Mouse (Mus musculus) adrenal gland (tissue): ENCODE results near the gene Sez6.

Experiments
- intact Hi-C: fragments of 180-260 bp; cut with DNase I; formaldehyde crosslinking; loops from one replicate; pipeline ENCODE4 v1.15.1; 2025
- long read RNA-seq, 2 experiments: library from polyadenylated mRNA; unstranded; transcript quantifications; one replicate each; pipeline ENCODE4 v2.0.0; 2020; ENCODE audit warnings: borderline replicate concordance in 1 of 2; ENCODE audit not compliant: insufficient replicate concordance in 1 of 2

The Sez6 gene
- long read RNA-seq, experiment 1, result 0 reads
- long read RNA-seq, experiment 2, partial matches to known transcripts, result 2 of 2 reads
- long read RNA-seq, experiment 2, other reads (novel, unspliced or antisense), result 0 of 2 reads

DNA sequence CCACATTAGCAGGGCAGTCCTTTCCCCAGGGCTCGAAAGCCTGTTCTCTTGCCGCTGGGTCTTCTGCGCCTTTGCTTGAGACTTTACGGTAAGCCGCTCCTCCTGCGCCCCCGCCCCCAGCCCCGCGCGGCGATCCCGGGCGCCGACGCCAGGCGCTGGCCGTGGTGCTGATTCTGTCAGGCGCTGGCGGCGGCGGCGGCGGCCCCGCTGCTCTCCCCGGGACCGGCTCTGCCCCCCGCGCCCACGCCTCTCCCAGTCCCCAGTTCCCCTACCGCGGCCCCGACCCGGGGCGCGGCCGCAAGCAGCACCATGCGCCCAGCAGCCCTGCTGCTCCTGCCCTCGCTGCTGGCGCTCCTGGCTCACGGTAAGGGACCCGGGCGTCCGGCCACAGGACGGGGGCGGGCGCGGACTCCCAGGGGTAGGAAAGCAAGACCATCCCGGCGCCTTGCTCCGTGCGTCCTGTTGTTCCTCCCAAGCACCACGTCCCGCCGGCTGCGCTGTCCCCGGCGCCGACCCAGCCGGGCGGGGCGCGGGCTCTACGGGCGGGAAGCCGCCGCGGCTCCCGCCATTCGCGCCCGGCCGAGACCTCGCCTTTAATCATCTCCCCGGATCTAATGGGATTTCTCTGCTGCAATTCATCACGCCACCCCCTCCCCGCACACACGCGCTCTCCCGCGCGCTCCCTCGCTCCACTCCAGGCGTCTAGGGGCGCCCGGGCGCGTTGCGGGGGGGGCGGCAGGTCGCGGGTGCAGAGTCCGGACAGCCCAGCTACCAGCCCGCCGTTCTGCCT, at the start of gene Sez6:
Sez6 (plus strand) TSS at position 50 of the 790 bp plus-strand sequence.
- intact Hi-C loops, result loop anchor here (5.0 kb wide), 1 partner anchor 34 kb away; no protein-coding TSS in a partner anchor

- intact Hi-C loops, result no loop called here
Observed at GRCm38 (mm10) chr11:77884524-77885245, 45.9 kb upstream of the Sez6 start.

- intact Hi-C loops, result no loop called here
Observed at GRCm38 (mm10) chr11:77885246-77885575, 45.4 kb upstream of the Sez6 start.

GRCm38 (mm10) chr11:77887373-77887960, 43.1 kb upstream of the Sez6 start:
- intact Hi-C loops, result no loop called here

GRCm38 (mm10) chr11:77888846-77889245, 41.8 kb upstream of the Sez6 start:
- intact Hi-C loops, result no loop called here

- intact Hi-C loops, result no loop called here
Observed at GRCm38 (mm10) chr11:77889484-77889883, 41.1 kb upstream of the Sez6 start.

GRCm38 (mm10) chr11:77890648-77891258, 39.8 kb upstream of the Sez6 start:
- intact Hi-C loops, result no loop called here

- intact Hi-C loops, result no loop called here
Observed at GRCm38 (mm10) chr11:77892883-77893282, 37.7 kb upstream of the Sez6 start.

- intact Hi-C loops, result no loop called here
Observed at GRCm38 (mm10) chr11:77893283-77893682, 37.3 kb upstream of the Sez6 start.

GRCm38 (mm10) chr11:77893787-77894718, 36.5 kb upstream of the Sez6 start, which contains the start of gene Pipox:
Pipox (minus strand) TSS chr11:77894096.
- intact Hi-C loops, result no loop called here

DNA sequence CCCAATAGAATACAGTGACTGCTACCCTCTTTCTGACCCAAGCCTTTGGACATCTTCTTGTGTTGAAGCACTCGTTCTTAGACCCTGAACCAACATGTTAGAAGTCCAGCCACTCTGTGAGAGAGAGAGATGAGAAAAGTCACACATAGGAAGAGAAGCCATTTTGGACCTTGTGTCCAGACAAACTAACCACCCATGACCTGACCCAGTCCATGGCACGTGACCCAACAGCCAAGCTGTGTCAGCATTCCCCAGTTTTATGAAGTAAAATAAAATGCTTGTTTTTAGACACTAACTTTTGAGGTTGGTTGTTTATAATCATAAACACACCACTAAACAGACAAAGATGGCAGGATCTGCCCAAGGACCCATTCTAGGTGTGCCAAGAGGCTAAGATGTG, 35.6 kb upstream of the Sez6 start:
- intact Hi-C loops, result loop anchor here (5.0 kb wide), 1 partner anchor 37 kb away; the partner anchor contains the start of gene Sez6

DNA sequence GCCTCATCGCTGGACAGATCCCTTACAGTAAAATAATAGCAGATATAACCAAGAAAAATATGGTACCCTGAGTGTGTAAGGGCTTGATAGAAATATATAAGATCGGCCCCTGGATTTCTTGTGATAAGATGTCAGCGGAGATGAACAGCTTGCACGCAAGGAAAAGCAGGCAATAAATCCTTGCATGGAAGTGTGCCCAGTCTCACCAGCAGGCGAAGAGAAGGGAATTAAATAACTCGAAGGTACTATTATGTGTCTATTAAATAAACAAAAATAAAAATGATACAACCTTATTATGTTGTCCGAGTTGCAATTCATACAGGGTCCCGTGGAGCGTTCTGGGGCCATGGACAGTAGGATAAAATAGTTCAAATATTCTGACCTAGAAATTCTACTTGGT, 34.6 kb upstream of the Sez6 start:
- intact Hi-C loops, result loop anchor here (5.0 kb wide), 1 partner anchor 36 kb away; the partner anchor contains the start of gene Sez6

DNA sequence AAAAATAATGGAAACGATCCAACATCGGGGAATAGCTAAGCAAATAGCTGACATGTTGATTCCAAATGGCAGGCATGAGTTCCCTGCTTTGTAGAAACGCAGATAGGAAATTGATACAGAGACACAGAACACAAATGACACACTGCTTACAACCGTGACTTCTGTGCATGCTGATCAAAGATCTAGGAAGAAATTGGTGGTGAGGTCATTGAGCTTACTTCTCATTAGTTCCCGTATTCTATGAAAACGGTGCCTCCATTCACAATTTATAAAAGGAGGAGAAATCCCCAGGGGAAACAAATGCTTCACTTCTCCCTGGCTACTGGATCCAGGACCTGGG, 34.1 kb upstream of the Sez6 start:
- intact Hi-C loops, result loop anchor here (5.0 kb wide), 1 partner anchor 36 kb away; the partner anchor contains the start of gene Sez6

DNA sequence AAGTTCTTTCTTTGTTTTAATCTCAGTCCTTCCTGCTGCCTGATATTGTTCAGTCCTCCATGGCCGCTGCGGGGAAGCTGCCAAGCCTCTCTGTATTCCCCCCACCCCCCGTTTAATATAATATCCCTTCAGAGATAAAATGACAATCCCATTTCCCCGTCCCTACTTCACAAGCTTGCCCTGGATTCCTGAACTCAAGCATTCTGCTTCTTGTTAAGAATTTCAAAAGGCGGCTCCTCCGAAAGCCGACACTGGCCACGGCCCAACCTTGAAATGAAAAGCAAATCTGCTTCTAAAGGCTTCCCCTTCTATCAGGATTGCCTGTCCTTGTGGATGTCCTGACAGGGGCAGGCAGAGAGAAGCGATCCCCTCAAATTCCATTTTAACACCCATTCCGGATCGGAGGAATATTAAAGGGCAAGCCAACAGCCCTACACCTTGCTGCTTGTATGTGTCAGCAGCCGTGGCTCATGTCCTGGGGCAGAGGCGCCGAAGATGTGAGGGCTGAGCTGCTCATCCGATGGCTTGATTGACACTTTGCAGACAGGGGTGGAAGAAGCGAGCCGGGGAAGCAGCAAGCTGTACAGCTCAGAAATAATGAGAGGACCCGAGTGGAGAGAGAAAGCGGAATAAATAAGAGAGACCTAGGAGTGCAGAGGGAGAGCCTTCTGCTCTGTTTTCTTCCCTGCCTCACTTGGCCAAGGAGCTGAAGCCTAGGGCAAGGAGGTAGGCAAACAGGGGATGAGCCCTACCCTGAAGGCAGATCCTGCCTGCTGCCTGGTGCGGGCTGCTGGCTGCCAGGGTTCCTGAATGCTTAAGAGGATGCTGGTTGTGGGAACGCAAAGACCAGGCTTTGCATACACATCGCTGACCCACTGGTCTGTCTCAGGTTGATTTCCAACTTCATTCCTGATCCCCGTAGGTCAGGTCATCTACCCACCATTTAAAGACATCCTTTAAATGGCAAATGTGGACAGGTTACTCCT, 33.5 kb upstream of the Sez6 start:
- intact Hi-C loops, result loop anchor here (5.0 kb wide), 1 partner anchor 35 kb away; the partner anchor contains the start of gene Sez6

DNA sequence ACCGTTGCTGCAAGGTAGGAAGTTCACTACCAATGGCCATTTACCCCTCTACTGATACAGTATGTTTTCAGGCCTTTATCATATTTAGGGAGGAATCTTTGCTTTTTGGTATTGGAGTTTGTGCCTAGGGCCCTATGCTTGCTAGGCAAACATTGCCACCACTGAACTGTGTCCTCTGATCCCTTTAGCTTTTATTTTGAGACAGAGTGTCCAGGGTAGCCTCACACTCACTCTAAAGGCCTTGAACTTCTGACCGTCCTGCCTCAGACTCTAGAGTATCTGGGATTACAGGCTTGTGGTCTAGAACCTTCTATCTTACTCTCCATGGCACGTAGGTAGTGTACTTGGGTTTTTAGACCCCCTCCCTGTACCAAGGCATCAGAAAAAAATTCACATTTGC, 30.4 kb upstream of the Sez6 start:
- intact Hi-C loops, result no loop called here

- intact Hi-C loops, result no loop called here
Observed at GRCm38 (mm10) chr11:77900696-77901095, 29.9 kb upstream of the Sez6 start.

- intact Hi-C loops, result no loop called here
Observed at GRCm38 (mm10) chr11:77901366-77901765, 29.2 kb upstream of the Sez6 start.

DNA sequence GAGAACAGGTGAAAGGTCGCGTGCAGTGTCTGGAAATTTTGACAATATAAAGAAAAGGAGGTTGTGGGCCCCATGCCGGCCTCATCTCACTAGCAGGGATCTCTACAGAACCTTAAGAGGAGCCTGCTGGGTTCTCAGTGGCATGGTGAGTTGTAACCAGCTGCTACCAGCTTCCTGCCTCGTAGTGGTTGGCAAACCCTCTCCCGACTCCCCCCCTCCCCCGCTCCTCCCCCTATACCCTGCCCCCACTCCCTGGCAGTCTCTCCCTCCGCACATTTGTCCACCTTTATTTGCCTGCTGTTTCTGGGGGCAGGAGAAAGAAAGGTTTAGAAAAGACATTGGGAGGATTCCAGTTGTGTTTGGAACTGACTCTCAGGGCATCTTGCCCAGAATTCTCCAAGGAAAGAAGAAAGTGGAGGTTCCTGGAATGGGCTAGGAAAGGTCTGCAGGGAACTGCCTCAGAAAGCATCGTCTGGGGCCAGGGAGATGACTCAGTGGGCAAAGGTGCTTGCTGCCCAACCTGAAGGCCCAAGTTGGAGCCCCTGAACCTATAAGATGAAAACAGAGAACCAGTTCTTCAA, 28.7 kb upstream of the Sez6 start:
- intact Hi-C loops, result no loop called here

DNA sequence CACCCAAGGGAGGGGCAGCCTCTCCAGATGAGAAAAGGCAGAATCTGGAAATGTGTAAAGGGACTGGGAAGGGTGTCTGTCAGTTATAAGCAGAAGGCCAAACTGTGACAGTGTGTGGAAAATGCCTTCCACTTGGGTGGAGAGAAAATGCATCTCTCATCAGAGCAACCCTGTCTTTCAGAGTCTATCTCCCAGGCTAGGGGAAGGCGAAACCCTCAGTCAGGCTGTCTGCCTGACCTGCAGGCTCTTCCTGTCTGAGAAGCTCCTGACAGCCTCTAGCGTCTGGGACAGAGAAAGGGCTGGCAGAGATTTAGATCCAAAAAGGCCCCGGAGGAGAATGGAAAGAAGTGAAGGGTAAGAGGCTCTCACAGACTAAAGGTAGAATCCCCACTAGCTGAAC, 26.8 kb upstream of the Sez6 start:
- intact Hi-C loops, result no loop called here
